Mouse (Mus musculus): ENCODE data around the gene Atp6v0c. TPM values are rescaled to one million over a fixed set of nuclear protein-coding genes. Genes with fewer than 3 reads are reported as not detected.
"Not testable (repeated sequence)": the region's sequence is repeated elsewhere in the genome, so short reads cannot be mapped to it uniquely, and the experiment has no call there.

Gene Atp6v0c
- polyA plus RNA-seq, 1 experiment from 2014 or later: 392 TPM

DNA sequence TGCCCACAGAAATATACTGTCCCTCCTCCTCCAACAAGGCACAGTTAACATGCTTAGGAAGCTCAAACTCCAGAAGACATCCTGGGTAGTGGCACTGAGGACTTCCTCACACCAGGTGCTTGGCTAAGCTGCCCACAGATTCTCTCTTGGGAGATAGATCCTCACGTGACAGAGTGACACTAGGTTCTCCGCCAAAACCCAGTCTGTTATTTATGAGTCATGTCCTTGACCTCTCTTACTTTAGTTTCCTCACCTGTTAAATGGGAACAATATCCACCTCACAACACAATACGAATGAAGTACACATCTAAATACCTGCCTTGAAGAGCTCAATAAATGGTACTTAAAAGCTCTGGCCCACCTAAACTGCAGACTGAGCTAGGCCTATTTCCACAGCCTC is 30.2 kb downstream of the Atp6v0c start:
- 92% methylated on average over 3 of the region's 3 CpGs for WGBS
- no peak overlapping the region for H3K4me3 ChIP-seq (replicated peaks)
- H3K9ac ChIP-seq (replicated peaks): no peak overlapping the region
- H3K36me3 ChIP-seq: no peaks in the 10 kb centered on the region
- no peaks in the 10 kb centered on the region for H3K9me3 ChIP-seq
- peaks cover 11% of the 10 kb centered on the region for H3K4me1 ChIP-seq (replicated peaks)
- H3K27me3 ChIP-seq: no peaks in the 10 kb centered on the region
- no peak overlapping the region for H3K27ac ChIP-seq
- ATAC-seq (ENCODE audit: insufficient number of reproducible peaks, insufficient read depth, low FRiP score, low TSS enrichment, low read depth): no peak
- no peak overlapping the region for H3K4me2 ChIP-seq

DNA sequence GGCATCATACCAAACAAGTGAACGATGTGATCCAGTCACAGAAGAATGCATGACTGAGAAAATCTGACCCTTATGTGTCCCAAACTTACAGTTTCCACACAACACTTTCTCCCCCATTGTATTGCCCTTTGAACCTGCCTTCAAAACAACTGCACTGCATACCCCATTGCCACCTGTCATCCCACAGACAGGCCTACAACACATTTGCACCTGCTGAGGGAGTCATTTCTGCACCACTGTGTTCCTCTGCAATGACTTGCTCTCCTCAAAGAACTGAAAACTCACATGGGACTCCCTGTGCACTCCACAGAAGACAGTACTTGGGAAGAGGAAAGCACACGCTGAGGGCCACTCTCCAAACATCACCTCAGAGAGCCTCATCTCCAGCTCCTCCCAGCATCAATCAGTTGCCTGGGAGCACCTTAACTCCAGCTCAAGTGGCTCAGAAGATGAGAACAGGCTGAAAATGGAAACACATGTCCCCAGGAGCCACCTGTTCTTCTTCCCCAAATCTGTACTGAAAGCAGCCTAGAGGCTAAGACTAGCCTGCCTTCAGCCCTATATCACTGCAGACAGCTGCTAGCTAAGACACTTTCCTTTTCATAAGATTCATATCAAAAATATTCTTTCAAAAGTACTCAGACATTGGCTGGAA is 32.1 kb downstream of the Atp6v0c start:
- H3K4me3 ChIP-seq (replicated peaks): no peak overlapping the region
- 0 out of 2 replicates have a peak, but pooled peaks cover 3% of the 10 kb centered on the region for H3K36me3 ChIP-seq
- H3K27ac ChIP-seq: no peak overlapping the region
- H3K27me3 ChIP-seq: no peaks in the 10 kb centered on the region
- H3K4me2 ChIP-seq: no peak overlapping the region
- no peak overlapping the region for H3K9ac ChIP-seq (replicated peaks)
- H3K4me1 ChIP-seq (replicated peaks): peaks cover 11% of the 10 kb centered on the region
- WGBS: 85% methylated on average over 2 of the region's 2 CpGs
- H3K9me3 ChIP-seq: no peaks in the 10 kb centered on the region
- ATAC-seq (ENCODE audit: insufficient number of reproducible peaks, insufficient read depth, low FRiP score, low TSS enrichment, low read depth): no peak

DNA sequence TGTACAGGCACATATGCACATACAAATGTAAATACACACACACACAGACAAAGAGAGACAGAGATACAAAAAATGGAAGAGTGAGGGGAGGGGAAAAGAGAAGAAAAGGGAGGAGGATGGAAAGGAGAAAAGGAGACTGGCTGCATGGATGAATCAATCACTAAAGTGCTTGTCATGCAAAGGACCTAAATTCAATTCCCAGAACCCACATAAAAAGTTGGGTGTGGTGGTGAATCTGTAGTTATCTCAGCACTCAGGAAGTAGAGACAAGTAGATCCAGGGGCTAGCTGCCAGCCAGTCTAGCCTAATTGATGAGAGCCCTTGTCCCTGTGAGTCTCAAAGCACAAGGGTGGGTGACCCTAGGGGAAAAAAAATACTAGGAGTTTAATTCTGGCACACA is 35.4 kb downstream of the Atp6v0c start:
- Histone ChIP-seq H3K9ac (replicated peaks) (no peak overlapping the region), H3K4me3 (replicated peaks) (no peak overlapping the region), H3K4me2 (no peak overlapping the region), H3K9me3 (no peaks in the 10 kb centered on the region), H3K4me1 (replicated peaks) (peaks cover 5% of the 10 kb centered on the region), H3K27me3 (no peaks in the 10 kb centered on the region), H3K36me3 (0 out of 2 replicates have a peak, but pooled peaks cover 3% of the 10 kb centered on the region), H3K27ac (no peak overlapping the region)
- no peak for ATAC-seq (ENCODE audit: insufficient number of reproducible peaks, insufficient read depth, low FRiP score, low TSS enrichment, low read depth)

GRCm38 (mm10) chr17:24132919-24133318 is 36.6 kb downstream of the Atp6v0c start:
- not testable (repeated sequence) for ATAC-seq (ENCODE audit: insufficient number of reproducible peaks, insufficient read depth, low FRiP score, low TSS enrichment, low read depth); H3K27me3 ChIP-seq; H3K4me2 ChIP-seq; H3K9me3 ChIP-seq; H3K36me3 ChIP-seq; H3K9ac ChIP-seq (replicated peaks); H3K4me1 ChIP-seq (replicated peaks); H3K4me3 ChIP-seq (replicated peaks); H3K27ac ChIP-seq
- 83% methylated on average over 4 of the region's 4 CpGs for WGBS

DNA sequence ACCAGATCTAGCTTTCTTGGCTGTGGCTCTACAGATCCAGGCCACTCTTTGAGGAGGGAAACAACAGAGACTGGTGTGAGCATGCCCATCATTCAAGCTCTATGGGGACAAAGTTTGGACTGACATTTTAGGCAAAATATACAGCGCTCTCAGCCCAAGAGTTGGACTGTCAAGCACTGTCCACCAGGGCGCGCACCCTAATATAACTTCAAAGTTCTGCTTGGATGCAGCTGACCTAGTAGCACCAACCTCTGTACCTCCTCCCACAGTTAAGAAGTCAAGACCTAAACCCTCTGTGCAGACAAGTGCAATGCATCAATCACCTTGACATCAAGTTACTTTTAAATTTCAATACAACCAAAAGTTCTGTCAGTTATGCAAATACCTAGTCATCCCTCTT is 37.9 kb downstream of the Atp6v0c start:
- Histone ChIP-seq H3K27ac (no peak overlapping the region), H3K36me3 (0 out of 2 replicates have a peak, but pooled peaks cover 3% of the 10 kb centered on the region), H3K4me2 (no peak overlapping the region), H3K9me3 (no peaks in the 10 kb centered on the region), H3K4me3 (replicated peaks) (no peak overlapping the region), H3K9ac (replicated peaks) (no peak overlapping the region), H3K4me1 (replicated peaks) (peaks cover 5% of the 10 kb centered on the region), H3K27me3 (no peaks in the 10 kb centered on the region)
- WGBS: 91% methylated on average over 3 of the region's 3 CpGs
- no peak for ATAC-seq (ENCODE audit: insufficient number of reproducible peaks, insufficient read depth, low FRiP score, low TSS enrichment, low read depth)

- H3K27ac ChIP-seq; H3K4me3 ChIP-seq (replicated peaks); H3K36me3 ChIP-seq; ATAC-seq (ENCODE audit: insufficient number of reproducible peaks, insufficient read depth, low FRiP score, low TSS enrichment, low read depth); H3K4me1 ChIP-seq (replicated peaks); H3K9me3 ChIP-seq; H3K9ac ChIP-seq (replicated peaks); H3K27me3 ChIP-seq; H3K4me2 ChIP-seq: not testable (repeated sequence)
- 87% methylated on average over 4 of the region's 4 CpGs for WGBS
Observed at GRCm38 (mm10) chr17:24129246-24129645, 40.3 kb downstream of the Atp6v0c start.

DNA sequence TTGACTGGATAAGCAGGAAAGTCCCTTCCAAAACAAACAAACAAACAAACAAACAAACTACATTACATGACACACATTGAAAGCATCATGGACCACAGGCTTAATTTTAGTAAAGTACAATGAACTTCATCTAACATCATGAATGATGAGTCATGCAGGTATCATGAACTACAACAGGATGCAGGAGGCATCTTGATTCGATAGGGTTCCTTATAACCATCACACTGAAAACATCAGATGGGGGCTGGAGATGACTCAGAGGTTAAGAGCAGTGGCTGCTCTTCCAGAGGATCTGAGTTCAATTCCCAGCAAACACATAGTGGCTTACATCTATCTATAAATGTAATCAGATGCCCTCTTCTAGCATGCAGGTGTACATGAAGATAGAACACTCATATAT is 41.9 kb downstream of the Atp6v0c start:
- 94% methylated on average over 1 of the region's 1 CpGs for WGBS
- no peak overlapping the region for H3K27ac ChIP-seq
- peaks cover 5% of the 10 kb centered on the region for H3K4me1 ChIP-seq (replicated peaks)
- no peaks in the 10 kb centered on the region for H3K9me3 ChIP-seq
- no peak for ATAC-seq (ENCODE audit: insufficient number of reproducible peaks, insufficient read depth, low FRiP score, low TSS enrichment, low read depth)
- no peak overlapping the region for H3K4me3 ChIP-seq (replicated peaks)
- H3K4me2 ChIP-seq: no peak overlapping the region
- H3K27me3 ChIP-seq: no peaks in the 10 kb centered on the region
- H3K36me3 ChIP-seq: no peaks in the 10 kb centered on the region
- no peak overlapping the region for H3K9ac ChIP-seq (replicated peaks)

- H3K27ac ChIP-seq: no peak overlapping the region
- no peaks in the 10 kb centered on the region for H3K9me3 ChIP-seq
- no peak overlapping the region for H3K4me2 ChIP-seq
- H3K4me3 ChIP-seq (replicated peaks): no peak overlapping the region
- H3K4me1 ChIP-seq (replicated peaks): peaks cover 5% of the 10 kb centered on the region
- WGBS: 79% methylated on average over 3 of the region's 3 CpGs
- no peaks in the 10 kb centered on the region for H3K27me3 ChIP-seq
- no peaks in the 10 kb centered on the region for H3K36me3 ChIP-seq
- no peak overlapping the region for H3K9ac ChIP-seq (replicated peaks)
- ATAC-seq (ENCODE audit: insufficient number of reproducible peaks, insufficient read depth, low FRiP score, low TSS enrichment, low read depth): no peak
Observed at GRCm38 (mm10) chr17:24126801-24127200, 42.7 kb downstream of the Atp6v0c start.

DNA sequence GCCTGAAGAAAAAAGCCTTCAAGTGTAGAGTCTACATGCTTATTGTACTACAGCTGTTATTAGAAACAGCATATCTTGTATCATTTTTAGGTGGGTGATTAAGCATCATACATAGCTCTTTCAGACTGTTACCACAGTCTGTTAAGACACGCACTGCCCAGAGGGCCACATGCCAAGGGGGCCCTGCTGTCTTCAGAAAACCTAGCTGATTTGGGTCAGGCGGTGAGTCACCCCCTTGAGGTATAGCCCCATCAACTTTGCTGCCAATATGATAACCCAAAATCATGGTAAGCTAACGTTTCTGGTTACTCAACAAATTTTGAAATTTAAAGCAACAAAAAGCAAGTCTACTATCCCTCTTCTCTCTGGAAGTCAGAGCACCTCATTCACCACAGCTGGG is 50.1 kb downstream of the Atp6v0c start:
- Histone ChIP-seq H3K27ac (no peak overlapping the region), H3K4me2 (no peak overlapping the region), H3K27me3 (no peaks in the 10 kb centered on the region), H3K4me1 (replicated peaks) (no peaks in the 10 kb centered on the region), H3K9ac (replicated peaks) (no peak overlapping the region), H3K9me3 (no peaks in the 10 kb centered on the region), H3K36me3 (no peaks in the 10 kb centered on the region), H3K4me3 (replicated peaks) (no peak overlapping the region)
- WGBS: 87% methylated on average over 3 of the region's 3 CpGs
- ATAC-seq (ENCODE audit: insufficient number of reproducible peaks, insufficient read depth, low FRiP score, low TSS enrichment, low read depth): no peak

Other genes starting within 250 kb of the Atp6v0c start
- gene Sbp, start 228.0 kb downstream of the Atp6v0c start, polyA plus RNA-seq (2016; fragmentation: Nextera tagmentation; extraction: Ambion mirVana): not detected in 2 replicates
- gene Sbpl, start 214.4 kb downstream of the Atp6v0c start, polyA plus RNA-seq (2016; fragmentation: Nextera tagmentation; extraction: Ambion mirVana): not detected in 2 replicates
- not detected in 2 replicates for gene Prss30, start 189.1 kb downstream of the Atp6v0c start, polyA plus RNA-seq (2016; fragmentation: Nextera tagmentation; extraction: Ambion mirVana)
- 0.76 and 0.84 TPM in 2 replicates for gene Prss22, start 171.6 kb downstream of the Atp6v0c start, polyA plus RNA-seq (2016; fragmentation: Nextera tagmentation; extraction: Ambion mirVana)
- 0.17 TPM in 1 of 2 replicates, not detected in the other for gene Prss27, start 131.6 kb downstream of the Atp6v0c start, polyA plus RNA-seq (2016; fragmentation: Nextera tagmentation; extraction: Ambion mirVana)
- gene Kctd5, start 96.2 kb downstream of the Atp6v0c start, polyA plus RNA-seq (2016; fragmentation: Nextera tagmentation; extraction: Ambion mirVana): 91.6 and 94.7 TPM in 2 replicates
- gene Pdpk1, start 18.8 kb downstream of the Atp6v0c start, polyA plus RNA-seq (2016; fragmentation: Nextera tagmentation; extraction: Ambion mirVana): 38.5 and 39.1 TPM in 2 replicates
- 38.5 and 40.2 TPM in 2 replicates for gene Amdhd2, start 5.9 kb downstream of the Atp6v0c start, polyA plus RNA-seq (2016; fragmentation: Nextera tagmentation; extraction: Ambion mirVana)
- gene Tbc1d24, start 35.9 kb upstream of the Atp6v0c start, polyA plus RNA-seq (2016; fragmentation: Nextera tagmentation; extraction: Ambion mirVana): 6.7 and 9.9 TPM in 2 replicates
- gene Ntn3, start 39.8 kb upstream of the Atp6v0c start, polyA plus RNA-seq (2016; fragmentation: Nextera tagmentation; extraction: Ambion mirVana): 19.5 and 19.8 TPM in 2 replicates
- gene Tedc2, start 51.1 kb upstream of the Atp6v0c start, polyA plus RNA-seq (2016; fragmentation: Nextera tagmentation; extraction: Ambion mirVana): 18.3 and 20.2 TPM in 2 replicates
- 90.7 and 92.7 TPM in 2 replicates for gene Ccnf, start 81.8 kb upstream of the Atp6v0c start, polyA plus RNA-seq (2016; fragmentation: Nextera tagmentation; extraction: Ambion mirVana)
- 0.08 TPM in 1 of 2 replicates, not detected in the other for gene Abca17, start 181.4 kb upstream of the Atp6v0c start, polyA plus RNA-seq (2016; fragmentation: Nextera tagmentation; extraction: Ambion mirVana)
- gene Abca3, start 182.2 kb upstream of the Atp6v0c start, polyA plus RNA-seq (2016; fragmentation: Nextera tagmentation; extraction: Ambion mirVana): 4.7 and 4.8 TPM in 2 replicates
- 362 and 373 TPM in 2 replicates for gene Rnps1, start 244.9 kb upstream of the Atp6v0c start, polyA plus RNA-seq (2016; fragmentation: Nextera tagmentation; extraction: Ambion mirVana)